Mouse (Mus musculus): ENCODE measurements around the gene Pigu. TPM values are rescaled to one million over a fixed set of nuclear protein-coding genes. Genes with fewer than 3 reads are reported as not detected.

Pigu gene
- polyA plus RNA-seq, 1 experiment from 2014 or later, result 45.6 TPM

DNA sequence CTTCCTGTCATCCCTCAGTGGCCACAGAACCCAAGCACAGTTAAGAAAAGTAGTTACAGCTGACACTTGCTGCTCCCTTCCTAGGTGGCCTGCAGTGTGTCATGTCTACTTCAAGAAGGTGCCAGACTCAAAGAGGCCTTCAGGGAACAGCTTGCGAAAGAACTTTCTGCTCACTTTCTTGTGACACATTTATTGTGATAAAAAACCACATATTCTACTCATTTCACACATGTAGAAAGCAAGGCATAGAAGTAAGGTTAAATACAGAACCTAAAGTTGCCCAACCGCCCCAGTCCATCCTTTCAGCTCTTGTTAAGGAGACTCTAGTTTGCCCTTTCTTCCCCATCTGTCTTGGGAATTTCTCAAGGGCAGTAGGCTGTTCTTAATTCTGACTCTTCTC, 38.6 kb downstream of the Pigu start:
- no peak overlapping the region for H3K4me2 ChIP-seq (replicated peaks)
- H3K9ac ChIP-seq, result no peak overlapping the region
- H3K27me3 ChIP-seq, result no peaks in the 10 kb centered on the region
- WGBS, result 83% methylated on average over 2 of the region's 2 CpGs
- H3K4me1 ChIP-seq, result no peaks in the 10 kb centered on the region
- no peak overlapping the region for H3K4me3 ChIP-seq
- no peak for ATAC-seq (ENCODE audit: low FRiP score, low read depth)
- H3K9me3 ChIP-seq, result no peaks in the 10 kb centered on the region
- H3K36me3 ChIP-seq, result peaks cover 45% of the 10 kb centered on the region
- no peak overlapping the region for H3K27ac ChIP-seq

DNA sequence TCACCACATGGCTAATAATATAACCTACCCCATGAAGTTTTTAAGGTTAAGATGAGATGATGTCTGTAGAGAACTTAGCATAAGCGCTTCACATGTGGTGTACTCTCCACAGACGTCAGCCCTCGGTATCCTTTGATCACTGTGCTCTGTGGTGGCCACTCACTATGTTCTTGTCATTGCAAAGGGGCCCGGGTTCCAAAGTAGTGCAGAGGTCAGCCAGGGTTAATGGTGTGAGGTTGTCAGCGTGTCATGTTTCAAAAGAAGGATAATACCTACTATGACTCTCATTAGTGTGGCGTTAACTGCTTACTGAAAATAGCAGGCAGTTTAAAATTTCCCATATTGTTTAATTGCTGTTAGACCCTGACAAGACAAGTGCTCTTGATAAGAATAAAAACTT, 43.6 kb downstream of the Pigu start:
- H3K27me3 ChIP-seq, result no peaks in the 10 kb centered on the region
- H3K4me1 ChIP-seq, result no peaks in the 10 kb centered on the region
- no peak overlapping the region for H3K4me2 ChIP-seq (replicated peaks)
- H3K9me3 ChIP-seq, result no peaks in the 10 kb centered on the region
- no peak overlapping the region for H3K27ac ChIP-seq
- H3K4me3 ChIP-seq, result no peak overlapping the region
- ATAC-seq (ENCODE audit: low FRiP score, low read depth), result no peak
- no peak overlapping the region for H3K9ac ChIP-seq
- H3K36me3 ChIP-seq, result peaks cover 40% of the 10 kb centered on the region
- WGBS, result 23% methylated on average over 6 of the region's 6 CpGs

DNA sequence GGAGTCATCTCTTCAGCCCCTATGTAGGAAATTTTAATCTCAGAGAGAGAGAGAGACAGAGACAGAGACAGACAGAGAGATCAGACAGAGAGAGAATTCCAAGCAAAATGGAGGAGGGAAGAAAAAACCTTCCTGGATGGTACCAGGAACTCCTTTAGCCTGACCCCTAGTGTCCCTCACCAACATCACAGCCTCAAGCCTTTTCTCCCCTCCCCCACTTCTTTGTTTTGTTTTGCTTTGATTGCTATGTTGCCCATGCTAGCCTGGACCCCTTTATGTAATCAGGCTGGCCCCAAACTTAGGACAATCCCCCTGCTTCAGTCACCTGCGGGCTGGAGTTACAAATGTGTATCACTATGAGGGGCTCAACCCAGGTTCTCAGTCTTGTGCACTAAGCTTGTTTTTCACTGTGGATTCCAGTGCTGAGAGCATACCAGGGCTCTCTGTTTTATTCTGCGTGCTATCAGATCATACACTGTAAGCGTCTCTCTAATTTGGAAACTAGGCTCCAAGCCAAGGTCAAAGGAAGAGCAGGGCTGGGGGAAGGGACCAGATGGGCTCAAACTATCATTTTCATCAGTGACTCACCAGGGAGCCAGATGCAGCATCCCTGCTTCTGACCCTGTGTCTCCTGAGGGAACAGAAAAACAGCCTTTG, 48.2 kb downstream of the Pigu start:
- H3K27ac ChIP-seq, result no peak overlapping the region
- WGBS, result 46% methylated on average over 3 of the region's 3 CpGs
- no peaks in the 10 kb centered on the region for H3K4me1 ChIP-seq
- no peak overlapping the region for H3K9ac ChIP-seq
- H3K4me2 ChIP-seq (replicated peaks), result no peak overlapping the region
- H3K36me3 ChIP-seq, result peaks cover 41% of the 10 kb centered on the region
- H3K4me3 ChIP-seq, result no peak overlapping the region
- no peaks in the 10 kb centered on the region for H3K9me3 ChIP-seq
- no peaks in the 10 kb centered on the region for H3K27me3 ChIP-seq
- ATAC-seq (ENCODE audit: low FRiP score, low read depth), result no peak

DNA sequence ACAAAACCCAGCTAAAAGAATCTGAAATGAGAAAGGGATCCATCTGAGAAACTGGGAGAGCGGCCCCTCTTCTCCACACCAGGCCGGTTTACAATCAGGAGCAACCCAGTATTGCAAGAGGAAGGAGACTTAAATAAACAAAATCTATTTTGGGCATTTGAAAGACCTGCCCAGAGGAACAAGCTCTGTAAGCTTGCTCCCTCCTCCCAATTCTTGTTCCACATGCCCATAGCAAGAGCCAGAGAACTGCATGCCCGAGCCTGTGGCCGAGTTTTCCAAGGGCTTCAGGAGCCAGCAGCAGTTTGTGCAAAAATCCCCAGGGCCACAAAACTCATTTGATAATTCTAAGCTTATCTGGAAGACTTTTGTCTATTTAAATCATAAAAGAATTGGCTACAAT, 57.7 kb downstream of the Pigu start:
- H3K27me3 ChIP-seq, result no peaks in the 10 kb centered on the region
- no peak overlapping the region for H3K27ac ChIP-seq
- H3K9ac ChIP-seq, result no peak overlapping the region
- H3K4me3 ChIP-seq, result no peak overlapping the region
- H3K9me3 ChIP-seq, result no peaks in the 10 kb centered on the region
- no peak for ATAC-seq (ENCODE audit: low FRiP score, low read depth)
- H3K4me2 ChIP-seq (replicated peaks), result no peak overlapping the region
- no peaks in the 10 kb centered on the region for H3K4me1 ChIP-seq
- WGBS, result 83% methylated on average over 4 of the region's 4 CpGs
- peaks cover 74% of the 10 kb centered on the region for H3K36me3 ChIP-seq

DNA sequence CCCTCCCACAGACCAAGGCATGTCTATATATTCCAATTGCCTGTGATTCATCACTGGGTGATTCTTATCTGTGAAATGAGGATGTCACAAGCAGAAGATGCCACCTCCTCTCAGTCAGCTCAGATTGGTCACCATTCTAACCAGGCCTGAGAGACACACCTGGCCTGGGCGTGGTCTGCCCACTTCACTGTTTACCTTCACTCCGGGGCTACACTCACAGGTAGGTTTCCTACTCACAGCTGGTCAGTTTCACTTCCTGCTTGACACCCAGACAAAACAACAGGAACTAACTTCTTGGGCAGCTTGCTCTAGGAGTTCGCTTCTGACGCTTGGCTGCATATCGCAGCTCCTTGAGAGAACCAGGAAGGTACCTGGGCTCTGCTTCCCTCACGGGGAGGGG, 61.8 kb downstream of the Pigu start:
- H3K4me1 ChIP-seq, result no peaks in the 10 kb centered on the region
- no peak for ATAC-seq (ENCODE audit: low FRiP score, low read depth)
- no peak overlapping the region for H3K9ac ChIP-seq
- no peak overlapping the region for H3K27ac ChIP-seq
- no peak overlapping the region for H3K4me2 ChIP-seq (replicated peaks)
- H3K9me3 ChIP-seq, result no peaks in the 10 kb centered on the region
- H3K36me3 ChIP-seq, result peaks cover 95% of the 10 kb centered on the region
- 94% methylated on average over 6 of the region's 6 CpGs for WGBS
- no peaks in the 10 kb centered on the region for H3K27me3 ChIP-seq
- H3K4me3 ChIP-seq, result no peak overlapping the region

DNA sequence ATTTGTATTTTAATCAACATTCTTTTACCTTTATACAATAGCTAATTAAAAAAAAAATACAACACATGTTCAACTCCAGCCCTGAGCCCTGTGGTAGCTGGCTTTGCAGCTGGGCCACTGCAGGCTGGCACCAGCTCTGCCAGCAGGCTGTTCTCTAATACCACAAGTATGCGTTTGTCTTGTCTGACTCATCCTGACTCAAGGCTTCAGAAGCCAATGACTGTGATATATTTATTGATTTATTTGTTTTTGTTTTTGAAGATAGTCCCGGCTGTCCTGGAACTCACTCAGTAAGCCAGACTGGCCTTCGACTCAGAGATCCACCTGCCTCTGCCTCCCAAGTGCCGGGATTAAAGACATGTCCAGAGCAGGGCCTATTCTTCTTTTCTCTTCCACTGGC, 63.3 kb downstream of the Pigu start:
- Histone ChIP-seq H3K36me3 (peaks cover 93% of the 10 kb centered on the region), H3K27me3 (no peaks in the 10 kb centered on the region), H3K4me2 (replicated peaks) (no peak overlapping the region), H3K9ac (no peak overlapping the region), H3K27ac (no peak overlapping the region), H3K9me3 (no peaks in the 10 kb centered on the region), H3K4me3 (no peak overlapping the region), H3K4me1 (no peaks in the 10 kb centered on the region)
- ATAC-seq (ENCODE audit: low FRiP score, low read depth), result no peak
- 92% methylated on average over 4 of the region's 4 CpGs for WGBS

DNA sequence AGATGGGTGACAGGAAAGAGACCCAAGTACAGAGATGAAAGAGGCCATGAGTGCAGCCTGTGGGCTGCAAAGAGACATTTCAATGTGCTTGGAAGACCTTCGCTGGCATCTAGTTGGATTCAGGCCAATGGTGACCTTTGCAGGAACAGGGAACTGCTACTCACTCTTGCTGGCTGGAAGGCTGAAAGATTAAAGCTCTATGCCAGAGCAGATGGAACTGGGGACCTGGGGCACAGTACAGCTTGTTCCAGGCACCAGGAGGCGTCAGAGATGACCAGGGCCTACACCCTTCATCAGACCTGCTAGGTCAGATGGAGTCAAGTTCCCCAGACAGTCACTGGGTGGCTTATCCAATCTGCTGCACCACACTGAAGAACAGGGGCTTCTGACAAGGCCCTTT, 63.8 kb downstream of the Pigu start:
- Histone ChIP-seq H3K27ac (no peak overlapping the region), H3K4me2 (replicated peaks) (no peak overlapping the region), H3K9me3 (no peaks in the 10 kb centered on the region), H3K36me3 (peaks cover 87% of the 10 kb centered on the region), H3K4me3 (no peak overlapping the region), H3K9ac (no peak overlapping the region), H3K27me3 (no peaks in the 10 kb centered on the region), H3K4me1 (no peaks in the 10 kb centered on the region)
- ATAC-seq (ENCODE audit: low FRiP score, low read depth), result no peak
- 81% methylated on average over 2 of the region's 2 CpGs for WGBS

DNA sequence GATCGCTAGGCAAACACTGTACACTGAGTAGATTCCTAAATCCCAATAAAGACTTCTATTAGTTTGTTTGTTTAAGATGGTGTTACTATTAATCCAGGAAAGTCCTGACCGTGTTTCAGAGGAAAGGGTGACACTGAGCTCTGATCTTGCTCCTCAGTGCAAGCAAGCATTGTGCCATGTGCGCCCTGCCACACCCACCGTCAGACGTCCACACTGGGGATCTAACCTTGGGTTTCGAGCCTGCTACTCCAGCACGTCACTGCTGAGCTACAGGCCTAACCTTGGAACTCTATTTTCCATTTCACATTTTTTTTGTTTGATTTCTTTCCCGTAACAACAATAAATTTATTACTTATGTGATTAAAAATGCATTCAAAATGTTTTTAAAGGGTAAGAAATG, 67.2 kb downstream of the Pigu start:
- WGBS, result 93% methylated on average over 8 of the region's 8 CpGs
- no peaks in the 10 kb centered on the region for H3K9me3 ChIP-seq
- ATAC-seq (ENCODE audit: low FRiP score, low read depth), result no peak
- no peak overlapping the region for H3K27ac ChIP-seq
- H3K4me2 ChIP-seq (replicated peaks), result no peak overlapping the region
- no peak overlapping the region for H3K4me3 ChIP-seq
- H3K27me3 ChIP-seq, result no peaks in the 10 kb centered on the region
- no peak overlapping the region for H3K9ac ChIP-seq
- H3K36me3 ChIP-seq, result peaks cover 60% of the 10 kb centered on the region
- no peaks in the 10 kb centered on the region for H3K4me1 ChIP-seq

DNA sequence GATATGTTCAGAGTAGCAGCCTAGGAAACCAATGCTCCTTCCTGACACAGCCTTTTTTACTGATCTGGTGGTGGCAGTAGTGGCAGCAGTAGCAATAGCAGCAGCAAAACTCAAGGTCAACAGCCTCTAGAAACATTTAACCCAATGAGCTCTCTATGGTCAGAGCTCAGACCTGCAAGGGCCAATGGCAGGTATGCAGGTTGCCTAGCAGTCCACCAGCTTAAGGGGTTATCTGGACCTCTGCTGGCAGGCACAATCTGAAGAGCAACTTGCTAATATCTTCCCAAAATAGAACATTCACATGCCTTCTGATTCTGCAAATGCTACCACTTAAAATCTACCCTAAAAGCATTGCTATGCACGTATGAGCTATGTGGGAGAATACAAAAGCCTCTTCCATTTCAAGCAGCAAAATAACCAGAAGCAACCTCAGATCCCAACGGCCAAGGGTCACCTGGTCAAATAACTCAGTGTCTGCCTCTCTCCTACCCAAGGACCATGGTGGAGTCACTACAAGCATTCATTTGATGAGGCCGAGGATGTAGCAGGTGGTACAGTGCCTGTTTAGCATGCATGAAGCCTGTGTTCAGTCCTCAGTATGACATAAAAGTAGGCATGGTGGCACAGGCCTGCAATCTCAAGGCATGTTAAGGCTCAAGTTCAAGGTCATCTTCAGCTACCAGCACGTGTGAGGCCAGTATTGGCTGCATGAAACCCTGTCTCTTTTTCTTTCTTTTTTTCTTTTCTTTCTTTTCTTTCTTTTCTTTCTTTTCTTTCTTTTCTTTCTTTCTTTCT, 69.6 kb downstream of the Pigu start:
- no peak overlapping the region for H3K27ac ChIP-seq
- H3K27me3 ChIP-seq, result no peaks in the 10 kb centered on the region
- no peak overlapping the region for H3K4me2 ChIP-seq (replicated peaks)
- no peak for ATAC-seq (ENCODE audit: low FRiP score, low read depth)
- no peak overlapping the region for H3K4me3 ChIP-seq
- WGBS, result 82% methylated on average over 4 of the region's 4 CpGs
- H3K4me1 ChIP-seq, result no peaks in the 10 kb centered on the region
- H3K9ac ChIP-seq, result no peak overlapping the region
- H3K36me3 ChIP-seq, result peaks cover 52% of the 10 kb centered on the region
- no peaks in the 10 kb centered on the region for H3K9me3 ChIP-seq

DNA sequence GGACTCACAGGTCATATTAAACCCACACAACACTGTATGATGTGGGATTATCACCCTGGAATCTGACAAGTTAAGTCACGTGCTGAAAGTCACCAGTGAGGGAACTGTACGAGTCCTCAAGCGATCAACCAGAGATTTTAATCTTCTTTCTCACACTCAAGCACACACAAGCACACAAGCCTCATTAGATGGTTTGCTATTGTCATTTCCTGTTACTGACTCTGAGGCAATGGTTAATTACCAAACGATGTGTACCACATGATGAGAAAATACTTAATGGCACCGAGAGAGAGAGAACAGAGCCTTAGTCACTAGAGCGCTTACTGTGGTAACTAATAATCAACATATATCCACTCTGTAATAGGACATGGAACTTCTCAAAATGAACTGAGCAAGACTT, 71.5 kb downstream of the Pigu start:
- H3K36me3 ChIP-seq, result peaks cover 40% of the 10 kb centered on the region
- H3K27me3 ChIP-seq, result no peaks in the 10 kb centered on the region
- H3K27ac ChIP-seq, result no peak overlapping the region
- no peak overlapping the region for H3K9ac ChIP-seq
- no peak for ATAC-seq (ENCODE audit: low FRiP score, low read depth)
- H3K4me1 ChIP-seq, result no peaks in the 10 kb centered on the region
- no peaks in the 10 kb centered on the region for H3K9me3 ChIP-seq
- whole genome bisulfite sequencing, result 80% methylated on average over 6 of the region's 6 CpGs
- H3K4me3 ChIP-seq, result no peak overlapping the region
- H3K4me2 ChIP-seq (replicated peaks), result no peak overlapping the region

DNA sequence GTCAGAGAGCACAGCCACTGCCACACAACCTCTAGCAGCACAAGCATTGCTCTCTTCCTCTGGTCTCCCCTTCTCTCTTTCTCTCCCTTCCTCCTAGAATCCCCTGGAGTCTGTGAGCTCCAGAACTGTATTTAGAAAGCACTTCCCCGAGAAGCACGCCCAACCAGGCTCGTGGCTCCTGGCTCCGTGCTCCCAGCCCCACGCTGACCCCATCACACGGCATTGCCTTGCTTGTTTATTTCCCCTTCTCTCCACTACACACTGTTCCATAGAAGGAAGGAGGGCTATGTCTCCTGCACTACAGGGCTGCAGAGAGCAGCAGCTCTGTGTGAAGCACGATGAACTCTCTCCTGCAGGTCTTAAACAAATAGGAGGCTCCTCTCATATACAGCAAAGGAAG, 72.6 kb downstream of the Pigu start:
- Histone ChIP-seq H3K27me3 (no peaks in the 10 kb centered on the region), H3K9me3 (no peaks in the 10 kb centered on the region), H3K4me2 (replicated peaks) (no peak overlapping the region), H3K4me1 (no peaks in the 10 kb centered on the region), H3K9ac (no peak overlapping the region), H3K27ac (no peak overlapping the region), H3K36me3 (peaks cover 38% of the 10 kb centered on the region), H3K4me3 (no peak overlapping the region)
- ATAC-seq (ENCODE audit: low FRiP score, low read depth), result no peak
- WGBS, result 82% methylated on average over 7 of the region's 7 CpGs

DNA sequence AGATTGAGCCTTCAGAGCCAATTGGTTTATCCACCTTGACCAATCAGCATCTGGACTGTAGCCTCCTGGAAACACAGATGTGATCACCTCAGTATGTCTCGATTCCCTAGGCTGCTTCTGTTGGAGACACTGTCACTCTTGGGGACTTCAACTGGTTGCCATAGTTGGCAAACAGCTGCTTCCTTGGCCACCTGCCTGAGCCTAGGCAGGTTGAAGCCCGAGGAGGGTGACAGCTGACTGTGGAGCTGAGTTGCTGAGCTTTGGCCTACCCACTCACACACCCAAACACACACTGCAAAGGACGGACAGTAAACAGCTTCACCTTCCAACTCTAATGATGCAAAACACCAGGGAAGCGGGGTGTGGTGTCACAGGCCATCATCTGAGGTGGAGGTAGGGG, 73.4 kb downstream of the Pigu start:
- no peaks in the 10 kb centered on the region for H3K27me3 ChIP-seq
- H3K9me3 ChIP-seq, result no peaks in the 10 kb centered on the region
- no peak overlapping the region for H3K4me3 ChIP-seq
- H3K4me2 ChIP-seq (replicated peaks), result no peak overlapping the region
- H3K4me1 ChIP-seq, result no peaks in the 10 kb centered on the region
- ATAC-seq (ENCODE audit: low FRiP score, low read depth), result no peak
- H3K27ac ChIP-seq, result no peak overlapping the region
- 85% methylated on average over 4 of the region's 4 CpGs for WGBS
- no peak overlapping the region for H3K9ac ChIP-seq
- peaks cover 38% of the 10 kb centered on the region for H3K36me3 ChIP-seq

DNA sequence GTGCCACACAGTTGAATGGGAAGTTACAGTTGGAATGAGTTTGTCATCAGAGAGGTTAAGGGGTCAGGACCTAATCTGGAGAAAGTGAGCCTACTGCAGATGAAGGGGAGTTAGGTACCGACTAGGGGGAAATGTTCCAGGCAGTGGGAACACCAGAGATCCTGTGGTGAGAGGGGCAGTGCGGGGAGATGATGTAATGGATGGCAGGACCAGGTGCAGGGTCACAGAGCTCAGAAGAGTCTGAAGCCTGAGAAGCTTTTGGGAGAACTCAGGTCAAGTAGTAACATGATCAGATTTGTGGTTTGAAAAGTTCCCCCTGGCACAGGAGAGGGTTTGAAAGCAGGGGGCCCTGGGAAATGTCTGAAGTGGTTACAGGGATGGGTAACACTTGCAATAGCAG, 77.1 kb downstream of the Pigu start:
- Histone ChIP-seq H3K4me1 (peaks cover 16% of the 10 kb centered on the region), H3K4me3 (no peak overlapping the region), H3K9me3 (no peaks in the 10 kb centered on the region), H3K36me3 (peaks cover 45% of the 10 kb centered on the region), H3K9ac (no peak overlapping the region), H3K4me2 (replicated peaks) (no peak overlapping the region), H3K27me3 (no peaks in the 10 kb centered on the region), H3K27ac (no peak overlapping the region)
- WGBS, result 58% methylated on average over 2 of the region's 2 CpGs
- ATAC-seq (ENCODE audit: low FRiP score, low read depth), result no peak

Data from limb, embryonic 13.5 days (tissue).